Mouse (Mus musculus): ENCODE measurements around the gene Slc24a1. TPM values are rescaled to one million over a fixed set of nuclear protein-coding genes. Genes with fewer than 3 reads are reported as not detected.

Gene Slc24a1
- polyA plus RNA-seq, 1 experiment from 2014 or later: 0.08 TPM

GRCm38 (mm10) chr9:64931751-64932610 lies 19.4 kb downstream of the Slc24a1 start:
- DNase-seq (ENCODE audit: low spot score) (peak; percentile 48), ATAC-seq (replicated peaks; ENCODE audit: low FRiP score, low TSS enrichment, low read depth) (no peak)
- H3K27ac ChIP-seq (ENCODE audit: low read depth): no peak overlapping the region
- no peak overlapping the region for H3K4me3 ChIP-seq (ENCODE audit: low read depth, low read length)
- H3K27me3 ChIP-seq (replicated peaks; ENCODE audit: control insufficient read depth, insufficient read depth, low read length): no peaks in the 10 kb centered on the region
- 64% methylated on average over 7 of the region's 7 CpGs for WGBS
- H3K36me3 ChIP-seq (ENCODE audit: control insufficient read depth, insufficient read depth, low read length): no peaks in the 10 kb centered on the region
- H3K9me3 ChIP-seq (ENCODE audit: control insufficient read depth, low read length): no peaks in the 10 kb centered on the region
- peaks cover 4% of the 10 kb centered on the region; the same call in 1 of the 2 replicates for H3K4me1 ChIP-seq (replicated peaks; ENCODE audit: control insufficient read depth, insufficient read depth, low read length)
- H3K9ac ChIP-seq (ENCODE audit: low read length): no peak overlapping the region
- H3K4me2 ChIP-seq (ENCODE audit: low read length): no peak overlapping the region

- Histone ChIP-seq H3K27me3 (replicated peaks; ENCODE audit: control insufficient read depth, insufficient read depth, low read length) (no peaks in the 10 kb centered on the region), H3K4me3 (ENCODE audit: low read depth, low read length) (no peak overlapping the region), H3K9me3 (ENCODE audit: control insufficient read depth, low read length) (no peaks in the 10 kb centered on the region), H3K4me1 (replicated peaks; ENCODE audit: control insufficient read depth, insufficient read depth, low read length) (0 out of 2 replicates have a peak, but pooled peaks cover 4% of the 10 kb centered on the region), H3K27ac (ENCODE audit: low read depth) (no peak overlapping the region), H3K9ac (ENCODE audit: low read length) (no peak overlapping the region), H3K4me2 (ENCODE audit: low read length) (no peak overlapping the region), H3K36me3 (ENCODE audit: control insufficient read depth, insufficient read depth, low read length) (no peaks in the 10 kb centered on the region)
- WGBS: 73% methylated on average over 4 of the region's 4 CpGs
- no peak for DNase-seq (ENCODE audit: low spot score)
- no peak for ATAC-seq (replicated peaks; ENCODE audit: low FRiP score, low TSS enrichment, low read depth)
Measured at GRCm38 (mm10) chr9:64930256-64930655, 21.2 kb downstream of the Slc24a1 start.

DNA sequence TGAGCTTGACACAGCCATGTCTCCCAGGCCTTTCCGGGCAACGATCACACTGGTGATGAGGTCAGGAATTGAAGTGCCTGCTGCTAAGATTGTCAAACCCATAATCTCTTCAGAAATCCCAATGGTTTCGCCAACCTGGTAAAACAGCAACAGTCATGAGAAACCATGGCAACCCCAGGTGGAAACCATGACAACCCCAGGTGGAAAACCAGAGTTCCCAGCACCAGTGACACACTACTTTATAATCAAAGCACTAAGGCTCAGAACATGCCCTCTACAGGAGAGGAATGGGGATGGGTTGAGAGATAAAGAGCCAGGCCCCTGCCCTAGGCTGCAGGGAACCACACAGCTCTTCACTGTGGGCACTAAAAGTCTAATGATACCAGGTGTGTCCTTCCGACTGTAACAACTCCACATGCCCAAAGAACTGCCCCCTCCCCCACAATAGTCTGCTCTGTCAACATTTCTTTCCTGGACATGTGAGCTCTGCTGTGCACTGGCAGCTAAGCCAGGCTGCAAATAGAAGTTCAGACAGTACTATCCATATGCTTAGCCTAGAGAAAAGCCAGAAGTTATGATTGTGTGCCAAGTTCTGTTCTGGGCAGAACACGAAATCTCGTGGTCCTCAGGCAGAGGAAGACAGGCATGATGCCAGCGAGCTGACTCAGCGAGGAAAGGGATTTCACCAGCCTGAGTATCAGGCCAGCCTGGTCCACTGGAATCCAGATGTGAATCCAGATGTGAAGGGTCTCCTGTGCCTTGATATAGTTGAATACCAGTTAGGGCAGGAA lies 25.0 kb downstream of the Slc24a1 start:
- H3K36me3 ChIP-seq (ENCODE audit: control insufficient read depth, insufficient read depth, low read length): no peaks in the 10 kb centered on the region
- DNase-seq (ENCODE audit: low spot score) (no peak), ATAC-seq (replicated peaks; ENCODE audit: low FRiP score, low TSS enrichment, low read depth) (peak; percentile 43; the same call in 1 of the 2 replicates)
- no peak overlapping the region for H3K9ac ChIP-seq (ENCODE audit: low read length)
- H3K27ac ChIP-seq (ENCODE audit: low read depth): no peak overlapping the region
- 74% methylated on average over 8 of the region's 8 CpGs for WGBS
- H3K27me3 ChIP-seq (replicated peaks; ENCODE audit: control insufficient read depth, insufficient read depth, low read length): no peaks in the 10 kb centered on the region
- H3K4me3 ChIP-seq (ENCODE audit: low read depth, low read length): no peak overlapping the region
- no peak overlapping the region for H3K4me2 ChIP-seq (ENCODE audit: low read length)
- 0 out of 2 replicates have a peak, but pooled peaks cover 4% of the 10 kb centered on the region for H3K4me1 ChIP-seq (replicated peaks; ENCODE audit: control insufficient read depth, insufficient read depth, low read length)
- no peaks in the 10 kb centered on the region for H3K9me3 ChIP-seq (ENCODE audit: control insufficient read depth, low read length)

DNA sequence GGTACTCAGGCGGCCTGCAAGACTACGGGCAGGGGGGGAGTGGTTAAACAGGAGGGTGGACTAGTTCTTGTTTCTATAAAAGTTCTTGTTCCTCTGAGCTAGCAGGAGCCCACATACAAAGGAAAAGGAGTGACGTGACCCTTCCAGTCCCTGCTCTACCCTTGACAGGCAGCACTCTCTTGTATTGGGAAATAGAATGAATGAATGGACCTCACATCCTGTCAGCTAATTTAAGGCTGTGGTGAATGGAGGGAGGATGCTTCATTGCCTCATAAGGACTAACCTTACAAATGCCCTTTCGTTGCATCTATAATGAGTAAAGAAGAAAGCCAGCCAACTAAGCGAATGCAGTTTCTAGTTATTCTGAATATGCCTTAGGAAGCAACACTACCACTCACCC lies 25.6 kb downstream of the Slc24a1 start:
- no peak overlapping the region for H3K4me2 ChIP-seq (ENCODE audit: low read length)
- no peak for DNase-seq (ENCODE audit: low spot score)
- no peaks in the 10 kb centered on the region for H3K9me3 ChIP-seq (ENCODE audit: control insufficient read depth, low read length)
- no peaks in the 10 kb centered on the region for H3K36me3 ChIP-seq (ENCODE audit: control insufficient read depth, insufficient read depth, low read length)
- no peak for ATAC-seq (replicated peaks; ENCODE audit: low FRiP score, low TSS enrichment, low read depth)
- no peaks in the 10 kb centered on the region for H3K4me1 ChIP-seq (replicated peaks; ENCODE audit: control insufficient read depth, insufficient read depth, low read length)
- no peak overlapping the region for H3K9ac ChIP-seq (ENCODE audit: low read length)
- no peaks in the 10 kb centered on the region for H3K27me3 ChIP-seq (replicated peaks; ENCODE audit: control insufficient read depth, insufficient read depth, low read length)
- WGBS: 76% methylated on average over 5 of the region's 5 CpGs
- no peak overlapping the region for H3K27ac ChIP-seq (ENCODE audit: low read depth)
- H3K4me3 ChIP-seq (ENCODE audit: low read depth, low read length): no peak overlapping the region

DNA sequence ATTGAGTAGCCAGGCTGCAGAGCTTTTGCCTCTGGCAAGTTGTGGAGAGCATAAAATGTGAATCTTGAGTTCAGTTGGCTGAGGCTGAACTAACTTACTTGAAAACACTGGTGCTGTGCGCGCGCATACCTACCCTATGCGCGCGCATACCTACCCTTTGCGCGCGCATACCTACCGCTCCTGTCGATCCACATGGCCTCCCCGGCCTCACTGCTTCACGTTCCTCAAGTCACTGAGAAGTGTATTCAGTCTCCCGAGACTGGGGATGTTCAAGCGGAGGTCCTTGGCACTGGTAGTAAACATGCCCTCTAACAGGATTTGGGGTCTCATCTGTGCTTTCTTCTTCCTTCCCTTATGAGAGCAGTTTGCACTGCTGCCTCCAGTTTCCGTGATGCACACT lies 32.8 kb downstream of the Slc24a1 start:
- 29% methylated on average over 16 of the region's 16 CpGs for WGBS

GRCm38 (mm10) chr9:64914629-64915028 lies 36.8 kb downstream of the Slc24a1 start:
- Histone ChIP-seq H3K4me1 (replicated peaks; ENCODE audit: control insufficient read depth, insufficient read depth, low read length) (no peaks in the 10 kb centered on the region), H3K36me3 (ENCODE audit: control insufficient read depth, insufficient read depth, low read length) (peaks cover 10% of the 10 kb centered on the region; the same call in 1 of the 2 replicates), H3K27me3 (replicated peaks; ENCODE audit: control insufficient read depth, insufficient read depth, low read length) (no peaks in the 10 kb centered on the region), H3K27ac (ENCODE audit: low read depth) (no peak overlapping the region), H3K4me3 (ENCODE audit: low read depth, low read length) (no peak overlapping the region), H3K4me2 (ENCODE audit: low read length) (no peak overlapping the region), H3K9me3 (ENCODE audit: control insufficient read depth, low read length) (no peaks in the 10 kb centered on the region), H3K9ac (ENCODE audit: low read length) (no peak overlapping the region)
- ATAC-seq (replicated peaks; ENCODE audit: low FRiP score, low TSS enrichment, low read depth) (no peak), DNase-seq (ENCODE audit: low spot score) (no peak)
- 86% methylated on average over 4 of the region's 4 CpGs for WGBS

More for the DNA sequence above, 32.8 kb downstream of the Slc24a1 start:
- DNase-seq (ENCODE audit: low spot score) (peak; percentile 69), ATAC-seq (replicated peaks; ENCODE audit: low FRiP score, low TSS enrichment, low read depth) (0 out of 2 replicates have a peak, but pooled peaks have one; percentile 47)
- Histone ChIP-seq H3K27me3 (replicated peaks; ENCODE audit: control insufficient read depth, insufficient read depth, low read length) (no peaks in the 10 kb centered on the region), H3K4me3 (ENCODE audit: low read depth, low read length) (peak overlapping the region; percentile 36), H3K36me3 (ENCODE audit: control insufficient read depth, insufficient read depth, low read length) (no peaks in the 10 kb centered on the region), H3K9ac (ENCODE audit: low read length) (peak overlapping the region; percentile 34), H3K4me2 (ENCODE audit: low read length) (peak overlapping the region; percentile 50), H3K4me1 (replicated peaks; ENCODE audit: control insufficient read depth, insufficient read depth, low read length) (no peaks in the 10 kb centered on the region), H3K9me3 (ENCODE audit: control insufficient read depth, low read length) (no peaks in the 10 kb centered on the region), H3K27ac (ENCODE audit: low read depth) (no peak overlapping the region)

DNA sequence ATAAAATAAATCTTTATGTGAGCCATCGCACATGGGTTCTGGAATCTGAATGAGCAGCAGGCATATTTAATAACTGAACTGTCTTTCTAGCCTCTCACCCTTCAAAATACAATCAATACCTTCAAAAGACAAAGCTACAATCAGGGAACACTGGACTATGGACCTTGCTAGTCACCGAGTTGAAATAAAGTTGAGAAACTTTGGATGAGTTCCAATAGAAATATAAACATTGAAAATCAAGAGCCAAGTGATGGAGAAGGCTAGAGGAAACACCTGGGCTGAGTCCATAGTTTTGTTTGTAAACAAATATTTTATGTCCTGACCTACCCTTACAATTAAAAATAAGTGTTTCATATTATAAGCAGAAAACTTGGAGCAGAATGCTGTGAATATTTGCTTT lies 37.4 kb downstream of the Slc24a1 start:
- no peaks in the 10 kb centered on the region for H3K27me3 ChIP-seq (replicated peaks; ENCODE audit: control insufficient read depth, insufficient read depth, low read length)
- H3K4me2 ChIP-seq (ENCODE audit: low read length): no peak overlapping the region
- WGBS: 73% methylated on average over 2 of the region's 2 CpGs
- no peak for DNase-seq (ENCODE audit: low spot score)
- peaks cover 10% of the 10 kb centered on the region; the same call in 1 of the 2 replicates for H3K36me3 ChIP-seq (ENCODE audit: control insufficient read depth, insufficient read depth, low read length)
- H3K9me3 ChIP-seq (ENCODE audit: control insufficient read depth, low read length): no peaks in the 10 kb centered on the region
- no peak overlapping the region for H3K27ac ChIP-seq (ENCODE audit: low read depth)
- no peak for ATAC-seq (replicated peaks; ENCODE audit: low FRiP score, low TSS enrichment, low read depth)
- no peaks in the 10 kb centered on the region for H3K4me1 ChIP-seq (replicated peaks; ENCODE audit: control insufficient read depth, insufficient read depth, low read length)
- H3K9ac ChIP-seq (ENCODE audit: low read length): no peak overlapping the region
- no peak overlapping the region for H3K4me3 ChIP-seq (ENCODE audit: low read depth, low read length)

GRCm38 (mm10) chr9:64913406-64913805 lies 38.0 kb downstream of the Slc24a1 start:
- ATAC-seq (replicated peaks; ENCODE audit: low FRiP score, low TSS enrichment, low read depth): no peak
- WGBS: 96% methylated on average over 4 of the region's 4 CpGs
- H3K9me3 ChIP-seq (ENCODE audit: control insufficient read depth, low read length): no peaks in the 10 kb centered on the region
- peaks cover 10% of the 10 kb centered on the region; the same call in 1 of the 2 replicates for H3K36me3 ChIP-seq (ENCODE audit: control insufficient read depth, insufficient read depth, low read length)
- no peak overlapping the region for H3K27ac ChIP-seq (ENCODE audit: low read depth)
- no peak overlapping the region for H3K4me3 ChIP-seq (ENCODE audit: low read depth, low read length)
- no peaks in the 10 kb centered on the region for H3K4me1 ChIP-seq (replicated peaks; ENCODE audit: control insufficient read depth, insufficient read depth, low read length)
- no peak for DNase-seq (ENCODE audit: low spot score)
- no peaks in the 10 kb centered on the region for H3K27me3 ChIP-seq (replicated peaks; ENCODE audit: control insufficient read depth, insufficient read depth, low read length)
- H3K4me2 ChIP-seq (ENCODE audit: low read length): no peak overlapping the region
- no peak overlapping the region for H3K9ac ChIP-seq (ENCODE audit: low read length)

All from intestine, embryonic 14.5 days (tissue).